Mouse (Mus musculus): Measurements from ENCODE around the gene Ankrd50. TPM values are rescaled to one million over a fixed set of nuclear protein-coding genes. Genes with fewer than 3 reads are reported as not detected.

The Ankrd50 gene
- polyA plus RNA-seq, 1 experiment, result 0.04 TPM

- H3K4me3 ChIP-seq (replicated peaks), result no peak overlapping the region
- TF ChIP-seq TAL1 (IDR thresholded peaks at IDR 0.05; ENCODE audit: low read length) (no peak), GATA1 (IDR thresholded peaks at IDR 0.05; ENCODE audit: low read length) (no peak)
These were observed 12.2 kb upstream of the Ankrd50 start for GRCm38 (mm10) chr3:38496795-38497385.

GRCm38 (mm10) chr3:38491702-38492101 is 7.1 kb upstream of the Ankrd50 start:
- Histone ChIP-seq H3K9me3 (ENCODE audit: control insufficient read depth, low read length) (no peaks in the 10 kb centered on the region), H3K4me3 (replicated peaks) (no peak overlapping the region), H3K27me3 (ENCODE audit: control insufficient read depth) (no peaks in the 10 kb centered on the region), H3K4me1 (ENCODE audit: control insufficient read depth) (no peaks in the 10 kb centered on the region), H3K36me3 (ENCODE audit: control insufficient read depth) (no peaks in the 10 kb centered on the region)
- TF ChIP-seq TAL1 (IDR thresholded peaks at IDR 0.05; ENCODE audit: low read length), result no peak
- TF ChIP-seq GATA1 (IDR thresholded peaks at IDR 0.05; ENCODE audit: low read length), result no peak

More at GRCm38 (mm10) chr3:38496795-38497385, 12.2 kb upstream of the Ankrd50 start:
- no peaks in the 10 kb centered on the region for H3K27me3 ChIP-seq (ENCODE audit: control insufficient read depth)
- no peaks in the 10 kb centered on the region for H3K9me3 ChIP-seq (ENCODE audit: control insufficient read depth, low read length)
- H3K36me3 ChIP-seq (ENCODE audit: control insufficient read depth), result no peaks in the 10 kb centered on the region
- H3K4me1 ChIP-seq (ENCODE audit: control insufficient read depth), result no peaks in the 10 kb centered on the region

- Histone ChIP-seq H3K36me3 (ENCODE audit: control insufficient read depth) (no peaks in the 10 kb centered on the region), H3K4me3 (replicated peaks) (no peak overlapping the region), H3K4me1 (ENCODE audit: control insufficient read depth) (no peaks in the 10 kb centered on the region), H3K27me3 (ENCODE audit: control insufficient read depth) (no peaks in the 10 kb centered on the region), H3K9me3 (ENCODE audit: control insufficient read depth, low read length) (no peaks in the 10 kb centered on the region)
- TF ChIP-seq GATA1 (IDR thresholded peaks at IDR 0.05; ENCODE audit: low read length), result no peak
- TF ChIP-seq TAL1 (IDR thresholded peaks at IDR 0.05; ENCODE audit: low read length), result no peak
These were observed 6.6 kb upstream of the Ankrd50 start for GRCm38 (mm10) chr3:38491236-38491635.

- H3K4me3 ChIP-seq (replicated peaks), result no peak overlapping the region
- H3K9me3 ChIP-seq (ENCODE audit: control insufficient read depth, low read length), result no peaks in the 10 kb centered on the region
- H3K4me1 ChIP-seq (ENCODE audit: control insufficient read depth), result no peaks in the 10 kb centered on the region
- H3K36me3 ChIP-seq (ENCODE audit: control insufficient read depth), result no peaks in the 10 kb centered on the region
- no peak for TF ChIP-seq GATA1 (IDR thresholded peaks at IDR 0.05; ENCODE audit: low read length)
- TF ChIP-seq TAL1 (IDR thresholded peaks at IDR 0.05; ENCODE audit: low read length), result no peak
- no peaks in the 10 kb centered on the region for H3K27me3 ChIP-seq (ENCODE audit: control insufficient read depth)
These were observed 6.1 kb upstream of the Ankrd50 start for GRCm38 (mm10) chr3:38490720-38491119.

GRCm38 (mm10) chr3:38485107-38485545 is 482 bp upstream of the Ankrd50 start:
- Histone ChIP-seq H3K4me1 (ENCODE audit: control insufficient read depth) (peaks cover 19% of the 10 kb centered on the region), H3K36me3 (ENCODE audit: control insufficient read depth) (no peaks in the 10 kb centered on the region), H3K4me3 (replicated peaks) (peak overlapping the region; percentile 77), H3K27me3 (ENCODE audit: control insufficient read depth) (peaks cover 4% of the 10 kb centered on the region; the same call in 1 of the 2 replicates), H3K9me3 (ENCODE audit: control insufficient read depth, low read length) (no peaks in the 10 kb centered on the region)
- no peak for TF ChIP-seq GATA1 (IDR thresholded peaks at IDR 0.05; ENCODE audit: low read length)

- Histone ChIP-seq H3K4me1 (ENCODE audit: control insufficient read depth) (peaks cover 19% of the 10 kb centered on the region), H3K36me3 (ENCODE audit: control insufficient read depth) (no peaks in the 10 kb centered on the region), H3K27me3 (ENCODE audit: control insufficient read depth) (peaks cover 4% of the 10 kb centered on the region; the same call in 1 of the 2 replicates), H3K4me3 (replicated peaks) (peak overlapping the region; percentile 77), H3K9me3 (ENCODE audit: control insufficient read depth, low read length) (no peaks in the 10 kb centered on the region)
- no peak for TF ChIP-seq GATA1 (IDR thresholded peaks at IDR 0.05; ENCODE audit: low read length)
- no peak for TF ChIP-seq TAL1 (IDR thresholded peaks at IDR 0.05; ENCODE audit: low read length)
These were observed 1.1 kb downstream of the Ankrd50 start for GRCm38 (mm10) chr3:38483551-38483950.

- Histone ChIP-seq H3K4me3 (replicated peaks) (no peak overlapping the region), H3K4me1 (ENCODE audit: control insufficient read depth) (peaks cover 19% of the 10 kb centered on the region), H3K36me3 (ENCODE audit: control insufficient read depth) (no peaks in the 10 kb centered on the region), H3K9me3 (ENCODE audit: control insufficient read depth, low read length) (no peaks in the 10 kb centered on the region), H3K27me3 (ENCODE audit: control insufficient read depth) (peaks cover 4% of the 10 kb centered on the region; the same call in 1 of the 2 replicates)
- no peak for TF ChIP-seq GATA1 (IDR thresholded peaks at IDR 0.05; ENCODE audit: low read length)
These were observed 1.9 kb downstream of the Ankrd50 start for GRCm38 (mm10) chr3:38482749-38483148.

GRCm38 (mm10) chr3:38481106-38481505 is 3.5 kb downstream of the Ankrd50 start:
- no peak for TF ChIP-seq GATA1 (IDR thresholded peaks at IDR 0.05; ENCODE audit: low read length)
- no peak for TF ChIP-seq TAL1 (IDR thresholded peaks at IDR 0.05; ENCODE audit: low read length)
- H3K36me3 ChIP-seq (ENCODE audit: control insufficient read depth), result no peaks in the 10 kb centered on the region
- H3K4me1 ChIP-seq (ENCODE audit: control insufficient read depth), result peaks cover 19% of the 10 kb centered on the region
- no peaks in the 10 kb centered on the region for H3K9me3 ChIP-seq (ENCODE audit: control insufficient read depth, low read length)
- H3K4me3 ChIP-seq (replicated peaks), result no peak overlapping the region
- H3K27me3 ChIP-seq (ENCODE audit: control insufficient read depth), result peaks cover 4% of the 10 kb centered on the region; the same call in 1 of the 2 replicates

GRCm38 (mm10) chr3:38477936-38478335 is 6.7 kb downstream of the Ankrd50 start:
- Histone ChIP-seq H3K9me3 (ENCODE audit: control insufficient read depth, low read length) (no peaks in the 10 kb centered on the region), H3K4me3 (replicated peaks) (no peak overlapping the region), H3K36me3 (ENCODE audit: control insufficient read depth) (no peaks in the 10 kb centered on the region), H3K27me3 (ENCODE audit: control insufficient read depth) (no peaks in the 10 kb centered on the region), H3K4me1 (ENCODE audit: control insufficient read depth) (no peaks in the 10 kb centered on the region; the same call in 1 of the 2 replicates)
- TF ChIP-seq TAL1 (IDR thresholded peaks at IDR 0.05; ENCODE audit: low read length) (no peak), GATA1 (IDR thresholded peaks at IDR 0.05; ENCODE audit: low read length) (no peak)

GRCm38 (mm10) chr3:38475587-38475986 is 9.1 kb downstream of the Ankrd50 start:
- Histone ChIP-seq H3K36me3 (ENCODE audit: control insufficient read depth) (no peaks in the 10 kb centered on the region), H3K27me3 (ENCODE audit: control insufficient read depth) (no peaks in the 10 kb centered on the region), H3K9me3 (ENCODE audit: control insufficient read depth, low read length) (no peaks in the 10 kb centered on the region), H3K4me3 (replicated peaks) (no peak overlapping the region), H3K4me1 (ENCODE audit: control insufficient read depth) (no peaks in the 10 kb centered on the region)
- TF ChIP-seq TAL1 (IDR thresholded peaks at IDR 0.05; ENCODE audit: low read length) (no peak), GATA1 (IDR thresholded peaks at IDR 0.05; ENCODE audit: low read length) (no peak)

All from erythroblast, embryonic 14.5 days (primary cell).